Mouse (Mus musculus) liver, embryonic 13.5 days (tissue): Measurements from ENCODE around the gene Cipc. TPM values are rescaled to one million over a fixed set of nuclear protein-coding genes. Genes with fewer than 3 reads are reported as not detected.

Experiments
- ATAC-seq: fragments of 200-750 bp; cut with Nextera tagmentation; 2 replicates; pipeline ENCODE4 v1.8.0; 2017; ENCODE audit warnings: low read depth, mild to moderate bottlenecking, moderate number of reproducible peaks, moderate library complexity
- DNase-seq: peaks from one replicate; pipeline ENCODE4 v3.0.0; 2022
- H3K27ac ChIP-seq: fragments of 300-500 bp; sonication (generic); 2 replicates; pipeline ENCODE4 v1.5.1; 2015; ENCODE audit warnings: moderate library complexity, mild to moderate bottlenecking, inconsistent platforms
- H3K27me3 ChIP-seq: fragments of 300-500 bp; sonication (generic); 2 replicates; pipeline ENCODE4 v1.6.1; 2015; ENCODE audit warnings: mild to moderate bottlenecking, inconsistent platforms
- H3K36me3 ChIP-seq: fragments of 300-500 bp; sonication (generic); 2 replicates; pipeline ENCODE4 v1.6.1; 2015; ENCODE audit warnings: mild to moderate bottlenecking, inconsistent platforms
- H3K4me1 ChIP-seq: fragments of 300-500 bp; sonication (generic); replicated peaks from 2 replicates; pipeline ENCODE4 v1.6.1; 2015; ENCODE audit warnings: inconsistent platforms
- H3K4me2 ChIP-seq: fragments of 300-500 bp; sonication (generic); 2 replicates; pipeline ENCODE4 v1.6.1; 2015; ENCODE audit warnings: inconsistent platforms, mild to moderate bottlenecking, moderate library complexity
- H3K4me3 ChIP-seq: fragments of 300-500 bp; sonication (generic); replicated peaks from 2 replicates; pipeline ENCODE4 v1.5.1; 2015; ENCODE audit warnings: mild to moderate bottlenecking, inconsistent platforms
- H3K9ac ChIP-seq: fragments of 300-500 bp; sonication (generic); 2 replicates; pipeline ENCODE4 v1.6.1; 2015; ENCODE audit warnings: mild to moderate bottlenecking, inconsistent platforms
- H3K9me3 ChIP-seq: fragments of 300-500 bp; sonication (generic); replicated peaks from 2 replicates; pipeline ENCODE4 v1.6.1; 2016; ENCODE audit warnings: inconsistent platforms
- WGBS: fragments of 180-500 bp; shearing (Covaris S2); methylation state at CpG from one replicate; pipeline ENCODE4 v1.1.7; 2015; ENCODE audit not compliant: insufficient replicate concordance; 5-methylcytosine and 5-hydroxymethylcytosine counted together
- polyA plus RNA-seq: library from polyadenylated mRNA; unstranded; fragments of >200 nt; fragmentation: Nextera tagmentation; extraction: Ambion mirVana; gene quantifications from 2 replicates; pipeline ENCODE4 v1.2.1, GENCODE M21; 2015

The Cipc gene
- polyA plus RNA-seq, 1 experiment from 2014 or later: 11.6 TPM

- ATAC-seq: no peak
- Histone ChIP-seq H3K4me1 (peaks cover 47% of the 10 kb centered on the region), H3K27ac (no peak overlapping the region), H3K4me2 (peak overlapping the region; percentile 82), H3K4me3 (peak overlapping the region; percentile 82), H3K36me3 (peaks cover 17% of the 10 kb centered on the region), H3K9ac (peak overlapping the region; percentile 92), H3K9me3 (no peaks in the 10 kb centered on the region), H3K27me3 (no peaks in the 10 kb centered on the region)
- WGBS: 65% methylated on average over 6 of the region's 6 CpGs
- no peak for DNase-seq
Measured at GRCm38 (mm10) chr12:86948627-86949026, 1.8 kb downstream of the Cipc start.

GRCm38 (mm10) chr12:86949501-86949900 lies 2.7 kb downstream of the Cipc start:
- no peak for ATAC-seq
- H3K27ac ChIP-seq: no peak overlapping the region
- no peaks in the 10 kb centered on the region for H3K27me3 ChIP-seq
- no peaks in the 10 kb centered on the region for H3K9me3 ChIP-seq
- 68% methylated on average over 9 of the region's 9 CpGs for WGBS
- DNase-seq: no peak
- no peak overlapping the region; the same call in 1 of the 2 replicates for H3K9ac ChIP-seq
- no peak overlapping the region for H3K4me3 ChIP-seq
- peak overlapping the region; percentile 82 for H3K4me2 ChIP-seq
- H3K36me3 ChIP-seq: peaks cover 23% of the 10 kb centered on the region
- peaks cover 47% of the 10 kb centered on the region for H3K4me1 ChIP-seq

GRCm38 (mm10) chr12:86950161-86950960 lies 3.5 kb downstream of the Cipc start:
- Histone ChIP-seq H3K36me3 (peaks cover 30% of the 10 kb centered on the region), H3K9me3 (no peaks in the 10 kb centered on the region), H3K4me3 (no peak overlapping the region), H3K27me3 (no peaks in the 10 kb centered on the region), H3K27ac (no peak overlapping the region), H3K4me1 (peaks cover 44% of the 10 kb centered on the region), H3K9ac (no peak overlapping the region; the same call in 1 of the 2 replicates), H3K4me2 (peak overlapping the region; percentile 33; the same call in 1 of the 2 replicates)
- DNase-seq: no peak
- WGBS: 59% methylated on average over 16 of the region's 16 CpGs
- no peak for ATAC-seq

- peaks cover 39% of the 10 kb centered on the region for H3K4me1 ChIP-seq
- DNase-seq: no peak
- no peak overlapping the region for H3K4me3 ChIP-seq
- no peaks in the 10 kb centered on the region for H3K27me3 ChIP-seq
- ATAC-seq: no peak
- H3K36me3 ChIP-seq: peaks cover 36% of the 10 kb centered on the region
- no peak overlapping the region for H3K4me2 ChIP-seq
- 86% methylated on average over 3 of the region's 3 CpGs for WGBS
- H3K27ac ChIP-seq: no peak overlapping the region
- H3K9ac ChIP-seq: no peak overlapping the region
- no peaks in the 10 kb centered on the region for H3K9me3 ChIP-seq
Measured at GRCm38 (mm10) chr12:86950961-86951360, 4.1 kb downstream of the Cipc start.

- DNase-seq (no peak), ATAC-seq (no peak)
- no peak overlapping the region for H3K4me3 ChIP-seq
- peaks cover 35% of the 10 kb centered on the region for H3K4me1 ChIP-seq
- H3K27me3 ChIP-seq: no peaks in the 10 kb centered on the region
- no peak overlapping the region for H3K9ac ChIP-seq
- H3K4me2 ChIP-seq: no peak overlapping the region
- peaks cover 46% of the 10 kb centered on the region for H3K36me3 ChIP-seq
- WGBS: 88% methylated on average over 10 of the region's 10 CpGs
- H3K9me3 ChIP-seq: no peaks in the 10 kb centered on the region
- H3K27ac ChIP-seq: no peak overlapping the region
Measured at GRCm38 (mm10) chr12:86952331-86952850, 5.5 kb downstream of the Cipc start.

GRCm38 (mm10) chr12:86955894-86956293 lies 9.1 kb downstream of the Cipc start:
- WGBS: 77% methylated on average over 2 of the region's 2 CpGs
- Histone ChIP-seq H3K4me1 (peaks cover 3% of the 10 kb centered on the region; the same call in 1 of the 2 replicates), H3K4me3 (no peak overlapping the region), H3K9me3 (no peaks in the 10 kb centered on the region), H3K27ac (no peak overlapping the region), H3K36me3 (peaks cover 75% of the 10 kb centered on the region), H3K27me3 (no peaks in the 10 kb centered on the region), H3K9ac (no peak overlapping the region), H3K4me2 (no peak overlapping the region)
- DNase-seq (no peak), ATAC-seq (no peak)

GRCm38 (mm10) chr12:86958558-86958957 lies 11.7 kb downstream of the Cipc start:
- H3K27ac ChIP-seq: no peak overlapping the region
- WGBS: 85% methylated on average over 5 of the region's 5 CpGs
- H3K9me3 ChIP-seq: no peaks in the 10 kb centered on the region
- ATAC-seq (no peak), DNase-seq (no peak)
- no peaks in the 10 kb centered on the region for H3K4me1 ChIP-seq
- H3K4me3 ChIP-seq: no peak overlapping the region
- H3K27me3 ChIP-seq: no peaks in the 10 kb centered on the region
- no peak overlapping the region for H3K4me2 ChIP-seq
- H3K36me3 ChIP-seq: peaks cover 89% of the 10 kb centered on the region
- no peak overlapping the region for H3K9ac ChIP-seq

GRCm38 (mm10) chr12:86959661-86960060 lies 12.8 kb downstream of the Cipc start:
- Histone ChIP-seq H3K9ac (no peak overlapping the region), H3K4me3 (no peak overlapping the region), H3K27me3 (no peaks in the 10 kb centered on the region), H3K4me2 (no peak overlapping the region), H3K36me3 (peaks cover 90% of the 10 kb centered on the region), H3K4me1 (no peaks in the 10 kb centered on the region), H3K9me3 (no peaks in the 10 kb centered on the region), H3K27ac (no peak overlapping the region)
- no peak for ATAC-seq
- DNase-seq: no peak
- 84% methylated on average over 5 of the region's 5 CpGs for WGBS

GRCm38 (mm10) chr12:86960138-86960537 lies 13.3 kb downstream of the Cipc start:
- ATAC-seq (no peak), DNase-seq (no peak)
- no peaks in the 10 kb centered on the region for H3K4me1 ChIP-seq
- no peak overlapping the region for H3K27ac ChIP-seq
- 80% methylated on average over 15 of the region's 15 CpGs for WGBS
- H3K9ac ChIP-seq: no peak overlapping the region
- peaks cover 89% of the 10 kb centered on the region for H3K36me3 ChIP-seq
- H3K9me3 ChIP-seq: no peaks in the 10 kb centered on the region
- no peak overlapping the region for H3K4me3 ChIP-seq
- H3K27me3 ChIP-seq: no peaks in the 10 kb centered on the region
- no peak overlapping the region for H3K4me2 ChIP-seq

GRCm38 (mm10) chr12:86960791-86961335 lies 14.0 kb downstream of the Cipc start:
- no peak overlapping the region for H3K4me2 ChIP-seq
- no peak overlapping the region for H3K27ac ChIP-seq
- H3K27me3 ChIP-seq: no peaks in the 10 kb centered on the region
- H3K9me3 ChIP-seq: no peaks in the 10 kb centered on the region
- H3K9ac ChIP-seq: no peak overlapping the region
- peaks cover 89% of the 10 kb centered on the region for H3K36me3 ChIP-seq
- no peak for ATAC-seq
- H3K4me3 ChIP-seq: no peak overlapping the region
- DNase-seq: no peak
- H3K4me1 ChIP-seq: no peaks in the 10 kb centered on the region
- 82% methylated on average over 3 of the region's 3 CpGs for WGBS

GRCm38 (mm10) chr12:86961589-86962344 lies 14.9 kb downstream of the Cipc start:
- no peak overlapping the region for H3K4me3 ChIP-seq
- no peak overlapping the region for H3K9ac ChIP-seq
- H3K36me3 ChIP-seq: peaks cover 82% of the 10 kb centered on the region
- H3K4me1 ChIP-seq: no peaks in the 10 kb centered on the region
- WGBS: 90% methylated on average over 11 of the region's 11 CpGs
- no peak for DNase-seq
- no peaks in the 10 kb centered on the region for H3K9me3 ChIP-seq
- H3K27ac ChIP-seq: no peak overlapping the region
- H3K4me2 ChIP-seq: no peak overlapping the region
- no peak for ATAC-seq
- H3K27me3 ChIP-seq: no peaks in the 10 kb centered on the region
